Mouse (Mus musculus) kidney, postnatal 14 days (tissue): ENCODE data around the gene Baiap2.

Source experiments
- DNase-seq: peaks from one replicate; pipeline ENCODE4 v3.0.0; 2022; ENCODE audit warnings: mixed read lengths

Gene Baiap2

GRCm38 (mm10) chr11:119920668-119921067 is 21.9 kb upstream of the Baiap2 start:
- DNase-seq: no peak

- DNase-seq: no peak
Observed at GRCm38 (mm10) chr11:119925176-119925575, 17.4 kb upstream of the Baiap2 start.

- no peak for DNase-seq
Observed at GRCm38 (mm10) chr11:119926762-119927161, 15.8 kb upstream of the Baiap2 start.

- peak; percentile 59 for DNase-seq
Observed at GRCm38 (mm10) chr11:119928023-119928681, 14.4 kb upstream of the Baiap2 start.

GRCm38 (mm10) chr11:119929603-119930265 is 12.8 kb upstream of the Baiap2 start:
- no peak for DNase-seq

GRCm38 (mm10) chr11:119931809-119932208 is 10.8 kb upstream of the Baiap2 start:
- no peak for DNase-seq

- no peak for DNase-seq
Observed at GRCm38 (mm10) chr11:119933142-119933541, 9.4 kb upstream of the Baiap2 start.

GRCm38 (mm10) chr11:119933819-119934583 is 8.6 kb upstream of the Baiap2 start:
- DNase-seq: no peak

GRCm38 (mm10) chr11:119934773-119935172 is 7.8 kb upstream of the Baiap2 start:
- DNase-seq: no peak

- DNase-seq: peak; percentile 83
Observed at GRCm38 (mm10) chr11:119935457-119935856, 7.1 kb upstream of the Baiap2 start.

- no peak for DNase-seq
Observed at GRCm38 (mm10) chr11:119936456-119936855, 6.1 kb upstream of the Baiap2 start.

- no peak for DNase-seq
Observed at GRCm38 (mm10) chr11:119937216-119937615, 5.3 kb upstream of the Baiap2 start.

- peak; percentile 59 for DNase-seq
Observed at GRCm38 (mm10) chr11:119937772-119938502, 4.6 kb upstream of the Baiap2 start.

- peak; percentile 71 for DNase-seq
Observed at GRCm38 (mm10) chr11:119939073-119939710, 3.4 kb upstream of the Baiap2 start.

- DNase-seq: no peak
Observed at GRCm38 (mm10) chr11:119939711-119940106, 2.9 kb upstream of the Baiap2 start.

- no peak for DNase-seq
Observed at GRCm38 (mm10) chr11:119940142-119940541, 2.4 kb upstream of the Baiap2 start.

GRCm38 (mm10) chr11:119941794-119942193 is 769 bp upstream of the Baiap2 start:
- DNase-seq: no peak

- no peak for DNase-seq
Observed at GRCm38 (mm10) chr11:119942201-119942726, 299 bp upstream of the Baiap2 start.

- no peak for DNase-seq
Observed at GRCm38 (mm10) chr11:119943428-119943988, 945 bp downstream of the Baiap2 start.

GRCm38 (mm10) chr11:119945343-119945742 is 2.8 kb downstream of the Baiap2 start:
- DNase-seq: peak; percentile 78

- no peak for DNase-seq
Observed at GRCm38 (mm10) chr11:119947426-119947825, 4.9 kb downstream of the Baiap2 start.

- no peak for DNase-seq
Observed at GRCm38 (mm10) chr11:119947897-119948296, 5.3 kb downstream of the Baiap2 start.
